Mouse (Mus musculus) heart, postnatal 25 days (tissue): ENCODE results near the gene Slc27a1. TPM values are rescaled to one million over a fixed set of nuclear protein-coding genes. Genes with fewer than 3 reads are reported as not detected.
"Not testable (repeated sequence)": the region's sequence is repeated elsewhere in the genome, so short reads cannot be mapped to it uniquely, and the experiment has no call there.

ENCODE experiments used
- DNase-seq: peaks from one replicate; pipeline ENCODE4 v3.0.0; 2022; ENCODE audit warnings: low spot score
- intact Hi-C: fragments of 180-260 bp; cut with DNase I; formaldehyde crosslinking; loops from one replicate; pipeline ENCODE4 v1.15.1; 2025
- total RNA-seq, 2 experiments: library from RNA; stranded (reverse); gene quantifications; 2 replicates each; pipeline ENCODE4 v1.2.3; 2021

Gene Slc27a1
- 100 to 1,000 TPM; 140 to 143 TPM for total RNA-seq

GRCm38 (mm10) chr8:71568387-71568937 lies at the start of gene Slc27a1:
Gene Slc27a1, plus strand, starts transcription at chr8:71568882.
- intact Hi-C loops: no loop called here
- DNase-seq: peak; percentile 62

DNA sequence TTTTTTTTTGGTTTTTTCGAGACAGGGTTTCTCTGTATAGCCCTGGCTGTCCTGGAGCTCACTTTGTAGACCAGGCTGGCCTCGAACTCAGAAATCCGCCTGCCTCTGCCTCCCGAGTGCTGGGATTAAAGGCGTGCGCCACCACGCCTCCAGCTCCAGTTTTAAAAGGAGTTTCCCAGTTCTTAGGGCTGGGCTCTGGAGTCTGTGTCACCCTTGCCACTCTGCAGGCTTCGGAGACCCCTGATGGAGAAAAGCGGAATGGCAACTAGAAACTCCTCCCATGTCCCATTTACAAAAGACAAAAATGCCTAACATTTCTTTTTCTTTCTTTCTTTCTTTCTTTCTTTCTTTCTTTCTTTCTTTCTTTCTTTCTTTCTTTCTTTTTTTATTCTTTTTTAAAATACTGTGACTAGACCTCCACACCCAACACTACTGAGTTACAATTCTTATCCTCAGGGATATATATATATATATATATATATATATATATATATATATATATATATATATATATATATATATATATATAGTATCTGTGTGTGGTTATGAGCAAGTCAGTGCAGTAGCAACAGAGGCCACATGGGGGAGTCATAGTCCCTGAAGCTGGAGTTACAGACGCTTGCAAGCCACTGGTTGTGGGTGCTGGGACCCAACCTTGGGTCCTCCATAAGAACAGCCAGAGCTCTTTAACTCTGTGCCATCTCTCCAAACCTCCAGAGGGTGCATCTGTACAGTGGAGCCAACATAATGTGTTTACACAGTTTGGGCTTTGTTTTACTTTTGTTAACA lies 49.5 kb upstream of the Slc27a1 start:
- intact Hi-C loops: loop anchor here (2.0 kb wide), 1 partner anchor 78 kb away; no protein-coding TSS in a partner anchor

GRCm38 (mm10) chr8:71521634-71522033 lies 47.0 kb upstream of the Slc27a1 start:
- DNase-seq: peak; percentile 86

More for the DNA sequence above, 49.5 kb upstream of the Slc27a1 start:
- not testable (repeated sequence) for DNase-seq

DNA sequence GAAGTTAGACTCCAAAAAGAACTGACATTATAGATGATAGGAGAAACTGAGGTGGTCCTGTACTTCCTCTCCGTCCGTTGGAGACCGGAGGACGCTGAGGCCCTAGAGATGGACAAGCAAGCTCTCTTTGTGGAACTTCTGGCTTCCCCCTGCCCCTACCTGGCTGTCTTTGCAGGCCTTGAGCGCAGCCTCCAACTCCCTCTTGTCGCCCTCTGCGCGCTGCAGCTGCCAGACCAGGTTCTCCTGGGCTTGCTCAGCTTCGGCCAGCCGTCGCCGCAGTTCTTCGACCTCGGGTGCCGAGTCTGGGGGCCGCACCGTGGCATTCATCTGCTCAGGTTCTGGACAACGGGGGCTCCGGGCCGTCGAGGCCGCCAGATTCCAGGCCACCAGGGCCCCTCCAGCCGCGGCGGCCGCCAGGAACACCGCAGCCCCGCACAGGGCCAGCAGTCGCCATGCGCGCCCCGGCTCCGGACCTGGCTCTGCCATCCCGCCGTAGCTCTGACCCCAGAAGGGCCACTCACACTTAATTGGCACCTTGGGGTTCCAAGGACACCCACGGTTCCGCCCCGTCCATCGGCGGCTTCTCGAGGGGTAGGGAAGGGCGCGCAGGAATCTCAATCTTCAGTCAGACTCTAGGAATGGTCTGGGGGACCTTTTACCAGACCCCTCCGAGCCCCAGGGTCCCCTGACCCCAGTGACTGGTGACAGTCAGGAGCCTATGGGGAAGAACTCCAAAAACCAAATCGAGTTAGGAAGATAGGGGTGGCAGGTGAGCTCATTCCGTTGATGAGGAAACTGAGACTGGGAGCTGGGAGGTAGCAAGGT lies 43.2 kb upstream of the Slc27a1 start, which contains the start of gene Ccdc194:
Ccdc194 (minus strand) TSS at position 486 of the 825 bp plus-strand sequence.
- intact Hi-C loops: no loop called here
- no peak for DNase-seq

More at GRCm38 (mm10) chr8:71521634-71522033, 47.0 kb upstream of the Slc27a1 start:
- intact Hi-C loops: loop anchor here (1.0 kb wide), 1 partner anchor 25 kb away; no protein-coding TSS in a partner anchor

DNA sequence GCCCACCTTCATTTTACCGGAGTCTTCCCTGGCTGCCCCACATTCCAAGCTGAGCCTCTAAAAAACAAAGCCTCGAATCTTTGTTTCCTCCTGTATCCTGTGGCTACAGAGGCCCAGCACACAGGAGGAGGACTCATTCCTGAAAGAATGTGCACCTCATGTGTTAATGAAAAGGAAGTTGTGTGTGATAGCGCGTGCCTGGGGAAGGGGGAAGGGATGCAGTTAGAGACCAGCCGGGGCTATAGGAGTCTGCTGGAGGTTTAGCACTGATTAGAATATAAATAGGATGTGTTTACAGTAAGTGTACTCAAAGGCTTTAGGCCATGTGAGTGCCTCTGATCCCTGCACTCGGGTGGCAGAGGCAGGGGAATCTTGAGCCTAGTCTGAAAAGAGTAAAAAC lies 42.4 kb upstream of the Slc27a1 start:
- DNase-seq: no peak
- intact Hi-C loops: no loop called here

GRCm38 (mm10) chr8:71527162-71527870 lies 41.4 kb upstream of the Slc27a1 start:
- no peak for DNase-seq
- intact Hi-C loops: no loop called here

DNA sequence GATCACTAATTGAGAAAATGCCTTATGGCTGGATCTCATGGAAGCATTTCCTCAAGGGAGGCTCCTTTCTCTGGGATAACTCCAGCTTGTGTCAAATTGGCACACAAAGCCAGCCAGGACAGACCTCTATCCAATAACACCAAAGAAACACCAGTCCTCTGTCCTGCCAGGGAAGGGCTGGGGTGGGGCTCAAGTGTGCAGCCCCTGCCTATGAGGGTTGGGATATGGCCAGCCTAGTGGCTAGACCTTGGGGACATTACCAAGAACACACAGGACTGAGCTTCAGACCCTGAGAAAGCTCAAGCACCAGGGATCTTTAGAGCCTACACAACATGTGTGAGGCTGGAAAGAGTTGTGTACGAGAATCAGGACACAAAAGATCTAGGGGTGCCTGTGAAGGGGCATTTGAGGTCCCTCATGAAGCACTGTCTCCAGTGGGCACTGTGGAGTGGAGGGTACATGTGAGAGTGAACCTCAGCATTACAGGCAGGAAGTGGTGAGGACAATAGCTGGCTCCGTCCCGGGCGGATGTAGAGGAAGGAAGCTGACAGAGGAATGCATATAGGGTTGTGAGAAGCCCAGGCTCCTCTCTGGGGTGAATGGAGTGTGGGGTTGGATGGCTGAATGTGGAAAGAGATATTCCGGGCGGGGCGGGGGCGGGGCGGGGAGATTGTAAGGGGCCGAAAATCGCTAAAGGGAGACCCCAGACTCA lies 40.2 kb upstream of the Slc27a1 start:
- intact Hi-C loops: no loop called here
- DNase-seq: peak; percentile 43

- DNase-seq, intact Hi-C loops: not testable (repeated sequence)
Observed at GRCm38 (mm10) chr8:71530735-71531467, 37.8 kb upstream of the Slc27a1 start.

DNA sequence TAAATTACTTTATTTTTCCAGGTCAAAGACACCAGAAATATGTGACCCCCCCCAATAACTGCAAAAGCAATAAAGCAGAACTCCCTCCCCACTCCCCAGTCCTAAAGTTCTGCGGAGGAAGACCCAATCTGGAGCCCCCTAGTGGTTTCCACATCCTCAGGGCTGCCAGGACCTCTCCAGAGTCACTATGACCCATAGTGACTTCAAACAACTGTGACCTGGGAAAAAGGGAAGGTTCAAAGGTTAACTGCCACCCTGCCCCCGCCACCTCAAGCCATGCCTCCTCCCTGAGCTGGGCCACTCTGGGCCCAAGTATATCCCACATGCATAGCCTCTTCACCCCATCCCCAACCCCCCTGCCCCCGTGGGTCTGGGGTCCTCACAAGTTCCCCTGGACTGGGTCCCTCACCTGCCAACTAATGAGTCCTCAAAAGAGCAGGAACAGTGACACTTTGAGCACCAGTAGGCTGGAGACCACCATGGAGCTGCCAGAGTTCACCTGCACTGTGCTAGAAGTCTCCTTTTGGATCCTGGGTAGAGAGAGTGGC lies 34.3 kb upstream of the Slc27a1 start:
- intact Hi-C loops: no loop called here
- no peak for DNase-seq

DNA sequence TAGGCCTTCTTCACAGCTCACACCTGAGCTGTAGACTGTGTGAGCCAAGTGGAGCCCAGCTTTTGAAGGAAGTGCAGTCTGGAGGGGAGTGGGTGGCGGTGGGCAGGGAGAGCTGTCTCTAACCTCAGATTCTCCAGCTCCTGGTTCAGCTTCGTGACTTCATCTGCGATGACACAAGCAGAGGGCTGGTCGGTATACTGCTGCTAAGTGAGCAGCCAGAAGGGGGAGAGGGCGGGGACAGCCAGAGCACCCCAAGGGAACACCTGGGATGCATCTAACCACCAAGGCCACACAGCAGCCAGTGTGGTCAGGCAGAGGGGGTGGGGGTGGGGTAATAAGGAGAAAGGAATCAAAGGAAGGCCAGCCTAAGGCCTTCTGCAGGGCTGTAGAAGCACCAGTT lies 33.0 kb upstream of the Slc27a1 start:
- intact Hi-C loops: no loop called here
- no peak for DNase-seq

GRCm38 (mm10) chr8:71537028-71537867 lies 31.4 kb upstream of the Slc27a1 start, which contains the start of gene Bst2:
Gene Bst2, minus strand, starts transcription at chr8:71537456.
- DNase-seq: peak; percentile 82
- intact Hi-C loops: no loop called here

DNA sequence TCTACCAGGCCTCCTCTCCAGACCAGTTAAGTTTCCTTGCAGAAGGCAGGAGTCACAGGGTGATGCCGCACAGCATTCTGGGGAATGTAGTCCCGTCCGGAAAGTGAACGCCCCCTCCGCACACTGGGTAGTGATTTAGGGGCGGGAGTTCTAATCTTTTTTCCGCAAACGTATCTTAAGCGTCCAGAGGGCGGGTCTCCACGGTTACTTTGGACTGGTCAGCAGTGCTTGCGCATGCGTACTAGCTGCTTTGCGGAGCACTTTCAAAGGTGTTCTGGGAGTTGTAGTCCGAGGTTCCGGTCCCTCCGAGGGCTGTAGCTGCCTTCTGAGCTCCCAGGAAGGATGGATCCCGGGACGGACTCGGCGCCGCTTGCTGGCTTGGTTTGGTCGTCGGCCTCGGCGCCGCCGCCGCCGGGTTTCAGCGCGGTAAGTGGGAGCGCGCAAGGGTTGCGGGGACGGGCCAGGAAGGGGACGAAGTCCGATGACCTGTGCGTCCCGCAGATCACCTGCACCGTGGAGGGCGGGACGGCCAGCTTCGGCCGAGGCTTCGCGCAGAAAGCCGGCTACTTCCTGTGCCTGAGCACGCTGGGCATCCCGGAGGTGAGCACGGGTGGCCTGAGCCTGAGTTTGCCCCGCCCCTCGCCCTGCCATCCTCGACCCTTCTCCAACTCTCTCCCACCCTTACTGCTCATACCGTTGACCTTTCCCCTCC lies 25.9 kb upstream of the Slc27a1 start, which contains the start of gene Mvb12a:
Mvb12a (plus strand) TSS at position 291 of the 712 bp plus-strand sequence.
- peak; percentile 96 for DNase-seq
- intact Hi-C loops: no loop called here

DNA sequence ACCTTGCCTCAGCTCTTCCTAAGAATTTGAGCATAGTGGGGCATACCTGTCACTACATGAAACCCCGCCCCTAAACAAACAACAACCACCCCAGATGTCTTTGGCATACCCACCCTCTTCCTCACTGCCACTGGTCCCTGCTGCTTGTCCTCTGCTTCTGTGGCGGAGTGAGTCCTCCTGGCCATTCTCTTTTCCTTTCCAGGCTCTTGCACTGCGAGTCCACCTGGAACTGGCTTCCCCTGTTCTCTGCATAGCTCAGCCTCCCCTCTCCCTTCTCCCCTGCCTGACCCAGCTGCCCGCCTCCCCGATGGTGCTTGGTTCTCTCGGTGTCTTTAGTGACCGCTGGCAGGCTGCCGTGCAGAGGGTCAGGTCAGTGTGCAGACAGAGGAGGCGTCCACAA lies 24.9 kb upstream of the Slc27a1 start:
- no peak for DNase-seq
- intact Hi-C loops: no loop called here

- no peak for DNase-seq
- intact Hi-C loops: no loop called here
Observed at GRCm38 (mm10) chr8:71545053-71545452, 23.6 kb upstream of the Slc27a1 start.

- no peak for DNase-seq
- intact Hi-C loops: no loop called here
Observed at GRCm38 (mm10) chr8:71547590-71547989, 21.1 kb upstream of the Slc27a1 start.

DNA sequence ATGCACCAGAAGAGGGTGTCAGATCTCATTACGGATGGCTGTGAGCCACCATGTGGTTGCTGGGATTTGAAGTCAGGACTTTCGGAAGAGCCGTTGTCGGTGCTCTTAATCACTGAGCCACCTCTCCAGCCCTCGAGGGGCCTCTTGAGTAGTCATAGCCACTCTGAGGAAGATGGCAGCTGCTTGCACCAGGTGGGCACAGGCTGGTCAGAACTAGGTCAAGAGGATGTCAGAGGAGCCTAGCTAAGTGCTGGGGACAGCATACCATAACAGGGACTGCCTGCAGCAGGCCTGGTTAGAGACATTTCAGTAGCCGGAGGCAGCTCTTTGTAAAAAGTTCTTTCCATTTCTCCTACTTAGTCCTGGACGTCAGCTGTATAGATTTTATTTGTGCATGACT lies 17.9 kb upstream of the Slc27a1 start:
- intact Hi-C loops: no loop called here
- DNase-seq: no peak

DNA sequence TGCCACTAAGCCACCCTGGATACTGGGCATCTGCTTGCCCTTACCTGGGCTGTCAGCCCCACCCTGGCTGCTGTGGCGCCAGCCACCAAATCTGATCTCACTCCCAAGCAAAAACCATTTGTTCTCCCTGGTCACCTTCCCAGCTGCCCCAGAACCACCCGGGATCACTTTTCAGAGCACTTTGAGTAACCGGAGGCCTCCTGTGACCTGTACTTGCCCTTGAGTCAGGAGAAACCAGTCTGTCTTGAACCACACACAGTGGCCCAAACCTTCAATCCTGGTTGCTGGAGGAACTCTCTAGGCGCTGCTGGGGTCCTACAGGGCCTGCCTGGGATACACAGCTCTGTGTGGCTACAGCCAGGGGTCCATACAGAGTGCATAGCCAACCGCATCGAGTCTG lies 15.9 kb upstream of the Slc27a1 start:
- DNase-seq: no peak
- intact Hi-C loops: no loop called here
